Mouse (Mus musculus) liver, adult 2 months (tissue): ENCODE results near the gene 1700010B08Rik. TPM values are rescaled to one million over a fixed set of nuclear protein-coding genes. Genes with fewer than 3 reads are reported as not detected.
A peak's percentile ranks its signal among the peaks of the same experiment; 100 is the strongest.
"Not testable (repeated sequence)": the region's sequence is repeated elsewhere in the genome, so short reads cannot be mapped to it uniquely, and the experiment has no call there.

ENCODE experiments used
- DNase-seq: peaks from one replicate; pipeline ENCODE4 v3.0.0-alpha.2; 2011; ENCODE audit warnings: low read depth, low spot score; ENCODE audit errors: extremely low read depth
- H3K27ac ChIP-seq: fragments of 200-500 bp; replicated peaks from 2 replicates; pipeline ENCODE4 v1.5.1; 2012; ENCODE audit warnings: low read depth, mild to moderate bottlenecking, control low read depth, inconsistent platforms, low read length; ENCODE audit not compliant: insufficient read depth
- H3K27me3 ChIP-seq: fragments of 200-500 bp; 2 replicates; pipeline ENCODE4 v1.6.1; 2012; ENCODE audit warnings: mild to moderate bottlenecking, moderate library complexity, low read length, inconsistent platforms; ENCODE audit not compliant: control insufficient read depth, insufficient read depth
- H3K36me3 ChIP-seq: fragments of 200-500 bp; 2 replicates; pipeline ENCODE4 v1.6.1; 2012; ENCODE audit warnings: low read length, inconsistent platforms; ENCODE audit not compliant: control insufficient read depth, insufficient read depth
- H3K4me1 ChIP-seq: fragments of 200-500 bp; 2 replicates; pipeline ENCODE4 v1.6.1; 2011; ENCODE audit warnings: low read length; ENCODE audit not compliant: control insufficient read depth, insufficient read depth
- H3K4me3 ChIP-seq: fragments of 200-500 bp; 2 replicates; pipeline ENCODE4 v1.5.1; 2011; ENCODE audit warnings: low read depth, mild to moderate bottlenecking, control low read depth, low read length, moderate library complexity; ENCODE audit not compliant: insufficient read depth
- H3K79me2 ChIP-seq: fragments of 200-500 bp; 2 replicates; pipeline ENCODE4 v1.6.1; 2012; ENCODE audit warnings: inconsistent platforms, mild to moderate bottlenecking, low read length, moderate library complexity; ENCODE audit not compliant: control insufficient read depth, insufficient read depth
- H3K9ac ChIP-seq: fragments of 200-500 bp; 2 replicates; pipeline ENCODE4 v1.6.1; 2012; ENCODE audit warnings: low read depth, mild to moderate bottlenecking, control low read depth, inconsistent platforms, low read length
- CTCF ChIP-seq: fragments of 200-500 bp; IDR thresholded peaks from 2 replicates; pipeline ENCODE4 v1.5.1; 2011; ENCODE audit warnings: low read depth, low read length, control low read depth
- POLR2A ChIP-seq: fragments of 200-500 bp; IDR thresholded peaks from 2 replicates; pipeline ENCODE4 v1.6.1; 2011; ENCODE audit warnings: low read length, control low read depth; ENCODE audit not compliant: insufficient read depth; ENCODE audit errors: extremely low read depth
- WGBS: fragments of 180-500 bp; shearing (Covaris S2); methylation state at CpG from one replicate; pipeline ENCODE4 v1.1.7; 2018; 5-methylcytosine and 5-hydroxymethylcytosine counted together
- polyA plus RNA-seq: library from polyadenylated mRNA; depleted of rRNA; stranded (reverse); fragments of >200 nt; gene quantifications from 2 replicates; pipeline ENCODE4 v1.2.3, GENCODE M21; 2012
- total RNA-seq: library from RNA; depleted of rRNA; stranded (reverse); fragments of >200 nt; gene quantifications from 2 replicates; pipeline ENCODE4 v1.2.3, GENCODE M21; 2014

The 1700010B08Rik gene
- total and polyA plus RNA-seq, 2 experiments, result not detected

DNA sequence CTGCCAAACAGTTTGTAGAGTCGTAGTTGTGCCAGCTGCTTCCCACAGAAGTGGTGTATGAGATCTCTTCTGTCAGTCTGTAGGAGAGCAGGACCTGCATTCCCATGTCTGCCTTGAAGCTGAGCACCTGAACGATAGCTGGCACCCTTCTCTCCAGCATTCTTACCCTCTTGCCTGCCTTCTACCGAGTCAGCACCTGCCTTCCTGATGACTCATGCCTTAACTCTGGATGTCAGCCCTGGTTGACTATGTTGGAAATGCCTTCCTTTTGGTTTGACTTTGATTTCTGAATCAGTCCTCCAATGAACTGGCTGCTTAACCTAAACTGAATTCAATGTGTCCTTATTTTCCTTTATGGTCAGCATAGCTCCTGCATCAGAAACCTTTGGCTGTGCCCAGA, 20.4 kb upstream of the 1700010B08Rik start:
- DNase-seq, result no peak
- H3K79me2 ChIP-seq, result no peaks in the 10 kb centered on the region
- H3K4me1 ChIP-seq, result no peaks in the 10 kb centered on the region
- H3K27ac ChIP-seq, result no peak overlapping the region
- WGBS, result 77% methylated on average over 3 of the region's 3 CpGs
- TF ChIP-seq CTCF, result no peak
- TF ChIP-seq POLR2A, result no peak
- no peak overlapping the region for H3K9ac ChIP-seq
- H3K36me3 ChIP-seq, result peaks cover 39% of the 10 kb centered on the region
- H3K27me3 ChIP-seq, result no peaks in the 10 kb centered on the region
- no peak overlapping the region for H3K4me3 ChIP-seq

DNA sequence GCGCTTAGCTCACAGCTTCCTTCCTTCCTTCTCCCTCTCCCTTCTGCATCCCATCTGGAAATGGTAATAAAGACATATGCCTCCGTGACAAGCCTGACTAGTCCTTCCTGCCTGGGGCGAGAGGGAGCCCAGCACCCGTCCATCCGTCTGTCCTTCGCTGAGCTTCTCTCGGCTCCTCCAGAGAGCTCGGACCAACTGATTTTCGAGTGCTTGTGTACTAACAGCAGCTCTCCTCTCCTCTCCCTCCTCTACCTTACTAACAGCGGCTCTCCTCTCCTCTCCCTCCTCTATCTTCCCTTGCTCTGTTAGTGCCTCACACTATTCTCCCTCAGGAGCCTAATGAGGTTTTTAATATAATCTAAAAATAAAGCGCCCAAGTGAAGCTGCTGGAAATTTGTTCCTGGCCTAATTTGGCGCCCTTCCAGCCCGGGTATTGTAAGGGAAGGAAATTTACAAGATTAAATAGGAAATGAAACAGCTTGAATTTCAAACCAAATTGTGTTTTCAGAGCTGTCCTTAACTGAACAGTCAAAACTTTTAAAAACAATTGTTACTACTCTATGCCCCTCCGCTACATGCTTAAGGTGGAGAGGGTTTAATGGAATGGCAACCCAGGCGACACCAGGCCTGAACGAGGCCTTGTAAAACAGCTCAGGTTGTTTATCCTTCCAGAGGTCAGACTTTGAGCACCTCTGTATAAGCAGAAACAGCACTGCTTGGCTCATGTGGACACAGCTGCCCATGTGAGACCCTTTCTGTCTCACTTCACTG, 16.9 kb upstream of the 1700010B08Rik start:
- H3K4me3 ChIP-seq, result no peak overlapping the region
- no peaks in the 10 kb centered on the region for H3K27me3 ChIP-seq
- H3K79me2 ChIP-seq, result no peaks in the 10 kb centered on the region
- no peak for TF ChIP-seq POLR2A
- no peak for TF ChIP-seq CTCF
- no peaks in the 10 kb centered on the region for H3K4me1 ChIP-seq
- peak overlapping the region; percentile 51 for H3K27ac ChIP-seq
- peaks cover 33% of the 10 kb centered on the region for H3K36me3 ChIP-seq
- DNase-seq, result no peak
- WGBS, result 84% methylated on average over 16 of the region's 16 CpGs
- H3K9ac ChIP-seq, result no peak overlapping the region

DNA sequence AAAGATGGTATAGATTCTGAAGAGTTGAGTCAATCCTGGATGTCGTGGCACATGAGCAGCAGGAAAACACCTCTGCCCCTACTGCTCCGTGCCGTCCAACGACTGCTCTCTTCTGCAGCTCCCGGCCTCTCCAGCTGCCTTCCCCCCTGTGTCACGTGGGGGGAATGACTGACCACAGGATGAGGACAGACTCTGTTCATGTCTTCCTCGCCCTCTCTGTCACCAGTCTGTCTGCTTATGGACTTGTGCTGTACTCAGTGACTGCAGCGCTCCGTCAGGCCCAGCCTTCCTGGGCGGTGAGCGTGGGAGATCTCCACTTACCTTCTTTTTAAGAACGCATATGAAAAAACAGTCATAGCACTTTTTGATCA, 16.4 kb upstream of the 1700010B08Rik start:
- H3K9ac ChIP-seq, result no peak overlapping the region
- no peak for DNase-seq
- H3K27me3 ChIP-seq, result no peaks in the 10 kb centered on the region
- no peak for TF ChIP-seq POLR2A
- no peak for TF ChIP-seq CTCF
- 0 out of 2 replicates have a peak overlapping the region, but pooled peaks have one; percentile 29 for H3K27ac ChIP-seq
- peaks cover 29% of the 10 kb centered on the region for H3K36me3 ChIP-seq
- 83% methylated on average over 12 of the region's 12 CpGs for WGBS
- no peaks in the 10 kb centered on the region for H3K79me2 ChIP-seq
- no peaks in the 10 kb centered on the region for H3K4me1 ChIP-seq
- no peak overlapping the region for H3K4me3 ChIP-seq

DNA sequence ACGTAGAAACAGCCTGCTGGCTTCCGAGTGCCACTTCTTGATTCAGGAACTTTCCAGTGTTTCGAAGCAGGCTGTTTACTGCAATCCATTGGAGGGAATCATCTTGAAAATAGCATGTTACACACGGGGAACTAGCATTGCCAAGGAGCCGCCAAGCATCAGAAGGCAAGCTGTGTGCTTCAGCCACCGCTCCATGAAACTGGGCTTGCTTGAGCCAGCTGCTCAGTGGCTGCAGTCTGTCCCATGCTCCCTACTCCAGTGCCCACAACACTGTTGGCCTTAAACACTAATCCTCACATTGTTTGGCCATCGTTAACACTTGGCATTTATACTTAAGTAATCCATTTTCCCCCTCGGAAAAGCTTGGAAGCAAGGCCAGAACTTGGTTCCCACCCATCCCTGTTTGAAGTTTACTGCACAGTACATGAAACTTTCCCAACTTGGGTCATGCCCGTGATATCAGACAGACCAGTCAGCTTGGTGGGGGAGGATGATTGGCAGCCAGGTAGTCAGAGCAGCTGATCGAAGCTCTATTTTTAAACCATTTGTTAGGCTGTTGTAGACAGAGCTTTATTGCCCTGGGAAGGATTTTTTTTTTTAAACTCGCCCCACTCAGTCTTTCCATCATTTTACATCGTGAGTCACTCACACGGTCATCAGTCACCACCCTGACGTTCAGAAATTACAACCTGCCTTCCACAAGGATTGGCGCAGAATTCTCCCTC, 13.2 kb upstream of the 1700010B08Rik start:
- 94% methylated on average over 15 of the region's 15 CpGs for WGBS
- Histone ChIP-seq H3K27ac (no peak overlapping the region), H3K79me2 (no peaks in the 10 kb centered on the region), H3K27me3 (no peaks in the 10 kb centered on the region), H3K36me3 (peaks cover 13% of the 10 kb centered on the region), H3K4me1 (no peaks in the 10 kb centered on the region), H3K9ac (no peak overlapping the region), H3K4me3 (no peak overlapping the region)
- DNase-seq, result no peak
- TF ChIP-seq POLR2A (no peak), CTCF (no peak)

DNA sequence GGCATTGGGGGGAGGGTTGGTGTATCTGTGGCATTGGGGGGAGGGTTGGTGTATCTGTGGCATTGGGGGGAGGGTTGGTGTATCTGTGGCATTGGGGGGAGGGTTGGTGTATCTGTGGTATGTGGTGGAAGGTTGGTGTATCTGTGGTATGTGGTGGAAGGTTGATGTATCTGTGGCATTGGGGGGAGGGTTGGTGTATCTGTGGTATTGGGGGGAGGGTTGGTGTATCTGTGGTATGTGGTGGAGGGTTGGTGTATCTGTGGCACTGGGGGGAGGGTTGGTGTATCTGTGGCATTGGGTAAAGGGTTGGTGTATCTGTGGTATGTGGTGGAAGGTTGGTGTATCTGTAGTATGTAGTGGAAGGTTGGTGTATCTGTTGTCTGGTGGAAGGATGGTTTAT, 11.6 kb upstream of the 1700010B08Rik start:
- H3K79me2 ChIP-seq, H3K4me1 ChIP-seq, H3K9ac ChIP-seq, DNase-seq, H3K27me3 ChIP-seq, H3K27ac ChIP-seq, H3K36me3 ChIP-seq, H3K4me3 ChIP-seq: not testable (repeated sequence)

DNA sequence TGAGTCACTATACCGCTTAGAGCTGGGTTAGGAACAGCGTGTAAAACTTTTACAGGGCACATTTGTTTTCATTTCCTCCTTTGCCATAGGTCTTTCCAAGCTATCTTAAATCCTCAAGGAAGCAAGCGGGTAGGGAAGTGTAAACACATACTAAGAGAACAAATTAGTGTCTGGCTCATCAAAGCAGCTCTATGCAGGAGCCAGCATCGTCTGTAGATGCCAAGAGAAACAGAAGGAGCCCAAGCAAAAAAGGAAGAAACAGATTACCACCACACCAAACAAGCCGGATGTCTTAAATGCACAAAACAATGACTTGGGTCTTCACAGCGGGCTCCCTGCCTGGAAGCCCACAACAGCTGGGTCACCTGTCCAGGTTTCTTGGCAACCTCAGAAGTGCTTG, 9.0 kb upstream of the 1700010B08Rik start:
- H3K27me3 ChIP-seq, result no peaks in the 10 kb centered on the region
- H3K4me3 ChIP-seq, result no peak overlapping the region
- no peak overlapping the region for H3K9ac ChIP-seq
- TF ChIP-seq POLR2A, result no peak
- TF ChIP-seq CTCF, result no peak
- peaks cover 3% of the 10 kb centered on the region; the same call in 1 of the 2 replicates for H3K36me3 ChIP-seq
- H3K79me2 ChIP-seq, result no peaks in the 10 kb centered on the region
- no peaks in the 10 kb centered on the region for H3K4me1 ChIP-seq
- WGBS, result 91% methylated on average over 6 of the region's 6 CpGs
- no peak for DNase-seq
- no peak overlapping the region for H3K27ac ChIP-seq
